Mouse (Mus musculus): ENCODE data around the gene Wnt16. TPM values are rescaled to one million over a fixed set of nuclear protein-coding genes. Genes with fewer than 3 reads are reported as not detected.

Gene Wnt16
- total RNA-seq, 2 experiments from 2014 or later, result 1.3 to 2.3 TPM

- no peak for DNase-seq
These were observed 38.3 kb downstream of the Wnt16 start for GRCm38 (mm10) chr6:22326289-22326688.

- DNase-seq, result no peak
These were observed 39.1 kb downstream of the Wnt16 start for GRCm38 (mm10) chr6:22327091-22327490.

GRCm38 (mm10) chr6:22327931-22328330, 39.9 kb downstream of the Wnt16 start:
- DNase-seq, result no peak

- DNase-seq, result no peak
These were observed 42.3 kb downstream of the Wnt16 start for GRCm38 (mm10) chr6:22330169-22330960.

- DNase-seq, result no peak
These were observed 44.5 kb downstream of the Wnt16 start for GRCm38 (mm10) chr6:22332548-22332947.

GRCm38 (mm10) chr6:22339763-22340542, 51.9 kb downstream of the Wnt16 start:
- DNase-seq, result no peak

GRCm38 (mm10) chr6:22340779-22341178, 52.8 kb downstream of the Wnt16 start:
- no peak for DNase-seq

GRCm38 (mm10) chr6:22343292-22343691, 55.3 kb downstream of the Wnt16 start:
- no peak for DNase-seq

GRCm38 (mm10) chr6:22343706-22344105, 55.7 kb downstream of the Wnt16 start:
- DNase-seq, result no peak

- no peak for DNase-seq
These were observed 56.4 kb downstream of the Wnt16 start for GRCm38 (mm10) chr6:22344443-22344842.

- DNase-seq, result no peak
These were observed 59.3 kb downstream of the Wnt16 start for GRCm38 (mm10) chr6:22347132-22347902.

Other genes starting within 250 kb of the Wnt16 start
- 10 to 100 TPM; 59.9 to 65.1 TPM for gene Fam3c, start 68.0 kb downstream of the Wnt16 start, total RNA-seq (2021)

Measured in layer of hippocampus, postnatal 36 days (tissue).